Mouse (Mus musculus) kidney, postnatal 0 days (tissue): Measurements from ENCODE around the gene Creg2. TPM values are rescaled to one million over a fixed set of nuclear protein-coding genes. Genes with fewer than 3 reads are reported as not detected.
A peak's percentile ranks its signal among the peaks of the same experiment; 100 is the strongest.
"Not testable (repeated sequence)": the region's sequence is repeated elsewhere in the genome, so short reads cannot be mapped to it uniquely, and the experiment has no call there.

Experiments used
- ATAC-seq: fragments of 200-750 bp; cut with Nextera tagmentation; replicated peaks from 2 replicates; pipeline ENCODE4 v1.8.0; 2017; ENCODE audit warnings: low read depth, moderate number of reproducible peaks, moderate TSS enrichment, moderate library complexity; ENCODE audit not compliant: low FRiP score
- DNase-seq: peaks from one replicate; pipeline ENCODE4 v3.0.0-alpha.2; 2016; ENCODE audit warnings: low spot score
- H3K27ac ChIP-seq: fragments of 300-500 bp; sonication (generic); 2 replicates; pipeline ENCODE4 v1.5.1; 2014; ENCODE audit warnings: mild to moderate bottlenecking
- H3K27me3 ChIP-seq: fragments of 300-500 bp; sonication (generic); 2 replicates; pipeline ENCODE4 v1.6.1; 2014; ENCODE audit warnings: low read length, mixed read lengths; ENCODE audit not compliant: insufficient read depth
- H3K36me3 ChIP-seq: fragments of 300-500 bp; sonication (generic); 2 replicates; pipeline ENCODE4 v1.6.1; 2014; ENCODE audit warnings: low read length, mixed read lengths; ENCODE audit not compliant: insufficient read depth
- H3K4me1 ChIP-seq: fragments of 300-500 bp; sonication (generic); replicated peaks from 2 replicates; pipeline ENCODE4 v1.6.1; 2014; ENCODE audit warnings: antibody characterized with exemption, low read length, mixed read lengths; ENCODE audit not compliant: insufficient read depth
- H3K4me2 ChIP-seq: fragments of 300-500 bp; sonication (generic); 2 replicates; pipeline ENCODE4 v1.6.1; 2014; ENCODE audit warnings: mild to moderate bottlenecking, low read length, moderate library complexity, mixed read lengths
- H3K4me3 ChIP-seq: fragments of 300-500 bp; sonication (generic); replicated peaks from 2 replicates; pipeline ENCODE4 v1.5.1; 2014; ENCODE audit warnings: low read depth, low read length
- H3K9ac ChIP-seq: fragments of 300-500 bp; sonication (generic); 2 replicates; pipeline ENCODE4 v1.6.1; 2014; ENCODE audit warnings: low read depth, low read length
- H3K9me3 ChIP-seq: fragments of 300-500 bp; sonication (generic); replicated peaks from 2 replicates; pipeline ENCODE4 v1.6.1; 2016; ENCODE audit warnings: low read length, inconsistent platforms, mixed read lengths
- CTCF ChIP-seq: IDR thresholded peaks from 2 replicates; pipeline ENCODE4 v1.5.1; 2016; ENCODE audit warnings: antibody characterized with exemption, low read depth, mild to moderate bottlenecking, moderate library complexity
- WGBS: fragments of 180-500 bp; shearing (Covaris S2); extraction: QIAGEN DNeasy Blood & Tissue Kit; methylation state at CpG from one replicate; pipeline ENCODE4 v1.1.7; 2014; 5-methylcytosine and 5-hydroxymethylcytosine counted together
- polyA plus RNA-seq: library from polyadenylated mRNA; unstranded; fragments of >200 nt; fragmentation: Nextera tagmentation; extraction: Ambion mirVana; gene quantifications from 2 replicates; pipeline ENCODE4 v1.2.1, GENCODE M21; 2015

Gene Creg2
- polyA plus RNA-seq, 1 experiment from 2014 or later = 0.05 TPM

DNA sequence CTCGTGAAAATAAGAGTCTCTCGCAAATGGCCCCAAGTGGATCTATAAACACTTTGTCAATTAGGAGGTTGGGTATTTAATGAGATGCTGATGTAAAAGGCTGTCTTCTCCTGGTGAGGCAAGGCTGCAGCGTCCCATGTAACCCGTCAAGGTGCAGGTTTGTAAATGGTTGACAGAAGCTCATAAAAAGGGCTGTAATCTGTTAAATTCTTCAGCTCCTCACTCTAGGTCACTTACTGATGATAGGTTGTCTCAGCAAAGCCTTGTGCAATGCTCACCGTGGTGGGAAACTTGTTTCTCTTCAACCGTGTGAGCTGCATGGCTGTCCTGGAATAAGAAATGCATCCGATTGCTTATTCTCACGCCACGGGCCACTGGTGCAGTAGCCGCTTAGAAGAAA is 57.4 kb downstream of the Creg2 start:
- no peak for DNase-seq
- Histone ChIP-seq H3K9me3 (no peaks in the 10 kb centered on the region), H3K9ac (no peak overlapping the region), H3K27ac (no peak overlapping the region), H3K4me3 (no peak overlapping the region), H3K4me2 (no peak overlapping the region), H3K4me1 (no peaks in the 10 kb centered on the region), H3K36me3 (no peaks in the 10 kb centered on the region), H3K27me3 (no peaks in the 10 kb centered on the region)
- no peak for TF ChIP-seq CTCF
- ATAC-seq = no peak
- 58% methylated on average over 10 of the region's 10 CpGs for WGBS

DNA sequence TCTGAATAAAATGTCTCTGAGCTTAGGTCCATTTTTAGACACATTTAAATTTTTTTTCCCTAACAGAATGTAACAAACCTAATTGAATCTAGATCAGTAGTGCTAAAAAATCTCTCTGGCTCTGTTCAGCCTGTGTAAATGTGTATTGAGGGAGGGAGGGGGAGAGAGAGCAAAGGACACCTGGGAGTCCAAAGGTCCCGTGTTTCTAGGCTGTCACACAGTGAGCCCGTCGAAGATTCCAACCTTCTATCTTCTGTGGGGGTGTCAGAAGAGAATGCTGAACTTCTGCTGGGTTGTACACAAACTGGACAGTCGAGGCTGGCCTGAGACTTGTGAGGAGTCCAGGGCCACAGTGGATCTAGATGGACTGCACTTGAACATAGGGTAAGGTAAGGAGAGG is 59.2 kb downstream of the Creg2 start:
- H3K36me3 ChIP-seq = no peaks in the 10 kb centered on the region
- H3K27ac ChIP-seq = no peak overlapping the region
- DNase-seq (no peak), ATAC-seq (0 out of 2 replicates have a peak, but pooled peaks have one; percentile 36)
- no peaks in the 10 kb centered on the region for H3K9me3 ChIP-seq
- no peaks in the 10 kb centered on the region for H3K4me1 ChIP-seq
- no peak overlapping the region for H3K4me3 ChIP-seq
- TF ChIP-seq CTCF = no peak
- no peak overlapping the region for H3K9ac ChIP-seq
- H3K27me3 ChIP-seq = no peaks in the 10 kb centered on the region
- 60% methylated on average over 4 of the region's 4 CpGs for WGBS
- H3K4me2 ChIP-seq = no peak overlapping the region

DNA sequence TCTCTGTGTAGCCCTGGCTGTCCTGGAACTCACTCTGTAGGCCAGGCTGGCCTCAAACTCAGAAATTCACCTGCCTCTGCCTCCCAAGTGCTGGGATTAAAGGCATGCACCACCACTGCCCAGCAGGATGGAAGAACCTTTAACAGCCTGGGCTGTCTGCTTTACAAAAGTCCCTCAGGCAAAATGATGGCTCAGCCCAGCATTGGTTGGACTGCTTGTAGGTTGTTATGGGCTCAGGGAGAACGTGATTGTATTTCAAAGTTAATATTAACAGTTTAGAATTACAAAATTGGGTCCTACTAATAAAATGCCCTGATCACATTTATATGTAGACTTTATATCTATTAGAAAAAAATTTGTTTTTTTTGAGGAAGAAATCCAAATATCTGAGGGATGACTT is 59.7 kb downstream of the Creg2 start:
- not testable (repeated sequence) for DNase-seq, H3K4me2 ChIP-seq, ATAC-seq, H3K36me3 ChIP-seq, H3K27me3 ChIP-seq, H3K9me3 ChIP-seq, H3K9ac ChIP-seq, H3K4me3 ChIP-seq, H3K27ac ChIP-seq, H3K4me1 ChIP-seq
- 53% methylated on average over 1 of the region's 1 CpGs for WGBS

DNA sequence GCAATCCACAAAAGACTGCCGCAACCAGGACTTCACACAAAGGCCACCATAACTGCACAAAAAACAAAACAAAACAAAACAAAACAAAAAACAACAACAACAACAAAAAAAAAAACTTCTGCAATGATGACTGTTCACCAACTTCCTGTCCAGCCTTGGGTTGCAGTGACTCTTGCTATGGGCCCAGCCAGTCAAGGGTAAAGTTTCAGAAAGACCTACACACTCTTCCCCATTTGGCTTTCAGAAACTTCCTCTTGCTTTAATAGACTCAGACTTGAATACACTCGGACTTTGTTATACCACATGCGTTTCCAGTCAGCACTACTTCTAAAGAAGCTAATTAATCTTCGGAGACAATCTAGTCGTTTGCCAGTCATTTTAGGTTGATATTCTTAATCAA is 61.1 kb downstream of the Creg2 start:
- no peaks in the 10 kb centered on the region for H3K4me1 ChIP-seq
- H3K9ac ChIP-seq = no peak overlapping the region
- WGBS = 76% methylated on average over 5 of the region's 5 CpGs
- DNase-seq = no peak
- no peak overlapping the region for H3K4me3 ChIP-seq
- no peak for ATAC-seq
- no peak overlapping the region for H3K4me2 ChIP-seq
- no peaks in the 10 kb centered on the region for H3K36me3 ChIP-seq
- no peak for TF ChIP-seq CTCF
- no peaks in the 10 kb centered on the region for H3K27me3 ChIP-seq
- no peak overlapping the region for H3K27ac ChIP-seq
- H3K9me3 ChIP-seq = no peaks in the 10 kb centered on the region

DNA sequence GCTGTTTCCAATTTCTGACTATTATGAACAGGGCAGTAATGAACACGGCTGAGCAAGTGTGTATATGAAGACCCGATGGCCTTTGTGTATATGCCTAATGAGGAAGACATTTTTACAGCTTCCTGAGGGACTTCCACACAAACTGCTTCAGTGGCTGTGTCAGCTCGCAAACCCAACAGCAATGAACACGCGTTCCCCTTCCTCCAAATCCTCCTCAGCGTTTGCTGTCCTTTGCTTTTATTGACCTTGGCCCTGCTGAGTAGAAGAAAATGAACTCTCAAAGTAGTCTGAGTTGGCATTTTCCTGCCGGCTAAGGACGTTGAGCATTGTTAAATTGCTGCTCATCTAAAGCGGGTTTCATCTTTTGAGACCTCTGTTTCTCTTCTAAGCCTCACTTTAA is 65.9 kb downstream of the Creg2 start:
- TF ChIP-seq CTCF = no peak
- ATAC-seq = no peak

DNA sequence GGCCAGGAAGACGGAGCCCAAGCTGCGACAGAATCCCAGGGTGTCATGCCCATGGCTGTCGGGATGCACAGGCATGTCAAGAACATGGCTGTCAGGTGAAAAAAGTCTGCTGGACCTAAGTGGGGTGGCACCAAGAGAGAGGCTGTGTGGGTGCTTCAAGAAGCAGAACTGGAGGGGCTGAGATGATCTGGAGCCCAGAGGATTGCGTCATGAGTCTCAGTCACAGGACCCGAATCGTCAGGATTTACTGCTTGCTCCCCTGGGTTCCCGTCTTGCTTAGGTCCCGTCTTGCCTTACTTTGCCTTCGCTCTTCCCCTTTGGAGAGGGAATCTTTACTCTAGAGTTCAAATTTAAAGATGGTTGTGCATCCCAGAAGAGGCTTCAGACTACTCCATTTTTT is 68.1 kb downstream of the Creg2 start:
- Histone ChIP-seq H3K4me2 (no peak overlapping the region), H3K36me3 (no peaks in the 10 kb centered on the region), H3K27ac (no peak overlapping the region), H3K4me3 (no peak overlapping the region), H3K9ac (no peak overlapping the region), H3K4me1 (no peaks in the 10 kb centered on the region), H3K27me3 (no peaks in the 10 kb centered on the region), H3K9me3 (no peaks in the 10 kb centered on the region)
- DNase-seq = no peak
- no peak for ATAC-seq
- no peak for TF ChIP-seq CTCF
- 84% methylated on average over 9 of the region's 9 CpGs for WGBS

More for the DNA sequence above, 65.9 kb downstream of the Creg2 start:
- Histone ChIP-seq H3K4me1 (no peaks in the 10 kb centered on the region), H3K9me3 (no peaks in the 10 kb centered on the region), H3K4me3 (no peak overlapping the region), H3K9ac (no peak overlapping the region), H3K27me3 (no peaks in the 10 kb centered on the region), H3K27ac (no peak overlapping the region), H3K36me3 (no peaks in the 10 kb centered on the region), H3K4me2 (no peak overlapping the region)
- no peak for DNase-seq
- WGBS = 74% methylated on average over 9 of the region's 9 CpGs

DNA sequence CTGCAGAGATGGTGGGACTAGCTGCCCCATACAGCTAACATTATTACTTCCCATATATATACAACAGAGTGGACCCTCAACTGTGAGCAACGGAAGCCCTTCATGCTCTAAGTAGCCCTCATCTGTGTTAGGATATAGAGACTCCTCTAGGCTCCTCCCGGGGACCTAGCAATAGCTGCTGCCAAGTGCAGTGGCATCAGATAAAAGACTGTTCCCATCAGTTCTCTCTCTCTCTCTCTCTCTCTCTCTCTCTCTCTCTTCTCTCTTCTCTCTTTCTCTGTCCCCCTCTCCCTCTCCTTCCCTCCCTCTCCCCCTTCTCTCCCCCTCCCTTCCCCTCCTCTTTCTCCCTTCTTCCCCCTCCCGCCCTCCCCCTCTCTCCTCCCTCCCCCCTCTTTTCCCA is 70.1 kb downstream of the Creg2 start:
- H3K4me2 ChIP-seq = no peak overlapping the region
- H3K27me3 ChIP-seq = no peaks in the 10 kb centered on the region
- WGBS = 69% methylated on average over 2 of the region's 3 CpGs
- no peak overlapping the region for H3K4me3 ChIP-seq
- H3K36me3 ChIP-seq = no peaks in the 10 kb centered on the region
- H3K27ac ChIP-seq = no peak overlapping the region
- H3K9ac ChIP-seq = no peak overlapping the region
- peaks cover 3% of the 10 kb centered on the region; the same call in 1 of the 2 replicates for H3K4me1 ChIP-seq
- no peaks in the 10 kb centered on the region for H3K9me3 ChIP-seq
- no peak for TF ChIP-seq CTCF
- DNase-seq (no peak), ATAC-seq (no peak)
